Mouse (Mus musculus) limb, embryonic 10.5 days (tissue): Measurements from ENCODE around the gene Foxj2. TPM values are rescaled to one million over a fixed set of nuclear protein-coding genes. Genes with fewer than 3 reads are reported as not detected.
A peak's percentile ranks its signal among the peaks of the same experiment; 100 is the strongest.

Experiments
- DNase-seq: peaks from one replicate; pipeline ENCODE4 v3.0.0-alpha.2; 2017; ENCODE audit warnings: low spot score
- H3K27ac ChIP-seq: fragments of 300-500 bp; sonication (generic); 2 replicates; pipeline ENCODE4 v1.5.1; 2016; ENCODE audit warnings: mild to moderate bottlenecking
- H3K27me3 ChIP-seq: fragments of 300-500 bp; sonication (generic); 2 replicates; pipeline ENCODE4 v1.6.1; 2016; ENCODE audit warnings: low read depth, mild to moderate bottlenecking; ENCODE audit not compliant: poor library complexity, severe bottlenecking
- H3K36me3 ChIP-seq: fragments of 300-500 bp; sonication (generic); 2 replicates; pipeline ENCODE4 v1.6.1; 2016; ENCODE audit warnings: mild to moderate bottlenecking, moderate library complexity
- H3K4me1 ChIP-seq: fragments of 300-500 bp; sonication (generic); 2 replicates; pipeline ENCODE4 v1.6.1; 2016
- H3K4me3 ChIP-seq: fragments of 300-500 bp; sonication (generic); 2 replicates; pipeline ENCODE4 v1.5.1; 2016; ENCODE audit warnings: mild to moderate bottlenecking, moderate library complexity
- H3K9me3 ChIP-seq: fragments of 300-500 bp; sonication (generic); replicated peaks from 2 replicates; pipeline ENCODE4 v1.6.1; 2016; ENCODE audit warnings: mild to moderate bottlenecking
- WGBS: fragments of 180-500 bp; shearing (Covaris S2); methylation state at CpG from one replicate; pipeline ENCODE4 v1.1.7; 2016; 5-methylcytosine and 5-hydroxymethylcytosine counted together
- polyA plus RNA-seq: library from polyadenylated mRNA; unstranded; fragments of >200 nt; fragmentation: Nextera tagmentation; extraction: Ambion mirVana; gene quantifications from 2 replicates; pipeline ENCODE4 v1.2.1, GENCODE M21; 2016

The Foxj2 gene
- polyA plus RNA-seq, 1 experiment from 2014 or later = 3.2 TPM

GRCm38 (mm10) chr6:122821822-122822221, 2.1 kb downstream of the Foxj2 start:
- Histone ChIP-seq H3K4me3 (no peak overlapping the region), H3K27ac (no peak overlapping the region), H3K9me3 (no peaks in the 10 kb centered on the region), H3K36me3 (no peaks in the 10 kb centered on the region), H3K4me1 (peaks cover 46% of the 10 kb centered on the region), H3K27me3 (no peaks in the 10 kb centered on the region; the same call in 1 of the 2 replicates)
- WGBS = 78% methylated on average over 9 of the region's 9 CpGs
- no peak for DNase-seq

GRCm38 (mm10) chr6:122824086-122824485, 4.4 kb downstream of the Foxj2 start:
- Histone ChIP-seq H3K36me3 (0 out of 2 replicates have a peak, but pooled peaks cover 4% of the 10 kb centered on the region), H3K27me3 (no peaks in the 10 kb centered on the region; the same call in 1 of the 2 replicates), H3K4me1 (peaks cover 46% of the 10 kb centered on the region), H3K27ac (no peak overlapping the region), H3K4me3 (no peak overlapping the region), H3K9me3 (no peaks in the 10 kb centered on the region)
- DNase-seq = no peak
- WGBS = 74% methylated on average over 10 of the region's 10 CpGs

GRCm38 (mm10) chr6:122825166-122825565, 5.5 kb downstream of the Foxj2 start:
- WGBS = 93% methylated on average over 9 of the region's 9 CpGs
- no peak for DNase-seq
- H3K27ac ChIP-seq = no peak overlapping the region
- no peak overlapping the region for H3K4me3 ChIP-seq
- H3K27me3 ChIP-seq = no peaks in the 10 kb centered on the region; the same call in 1 of the 2 replicates
- no peaks in the 10 kb centered on the region for H3K9me3 ChIP-seq
- peaks cover 39% of the 10 kb centered on the region for H3K4me1 ChIP-seq
- peaks cover 10% of the 10 kb centered on the region for H3K36me3 ChIP-seq

- Histone ChIP-seq H3K9me3 (no peaks in the 10 kb centered on the region), H3K27ac (peak overlapping the region; percentile 76), H3K27me3 (no peaks in the 10 kb centered on the region; the same call in 1 of the 2 replicates), H3K4me1 (peaks cover 30% of the 10 kb centered on the region), H3K36me3 (peaks cover 10% of the 10 kb centered on the region), H3K4me3 (peak overlapping the region; percentile 53)
- peak; percentile 63 for DNase-seq
- WGBS = 2% methylated on average over 24 of the region's 29 CpGs
These were observed 6.4 kb downstream of the Foxj2 start for GRCm38 (mm10) chr6:122825923-122826742.

- peak; percentile 42 for DNase-seq
These were observed 8.4 kb downstream of the Foxj2 start for GRCm38 (mm10) chr6:122828086-122828485.

GRCm38 (mm10) chr6:122832880-122833279, 13.2 kb downstream of the Foxj2 start:
- H3K4me1 ChIP-seq = no peaks in the 10 kb centered on the region
- H3K27ac ChIP-seq = no peak overlapping the region
- WGBS = 81% methylated on average over 7 of the region's 7 CpGs
- H3K27me3 ChIP-seq = no peaks in the 10 kb centered on the region
- no peaks in the 10 kb centered on the region for H3K9me3 ChIP-seq
- peaks cover 54% of the 10 kb centered on the region for H3K36me3 ChIP-seq
- H3K4me3 ChIP-seq = no peak overlapping the region
- no peak for DNase-seq

More at GRCm38 (mm10) chr6:122828086-122828485, 8.4 kb downstream of the Foxj2 start:
- no peaks in the 10 kb centered on the region for H3K27me3 ChIP-seq
- H3K27ac ChIP-seq = no peak overlapping the region
- no peak overlapping the region for H3K4me3 ChIP-seq
- 45% methylated on average over 13 of the region's 13 CpGs for WGBS
- peaks cover 19% of the 10 kb centered on the region for H3K4me1 ChIP-seq
- H3K9me3 ChIP-seq = no peaks in the 10 kb centered on the region
- peaks cover 15% of the 10 kb centered on the region for H3K36me3 ChIP-seq

- Histone ChIP-seq H3K9me3 (no peaks in the 10 kb centered on the region), H3K27me3 (no peaks in the 10 kb centered on the region), H3K36me3 (peaks cover 61% of the 10 kb centered on the region), H3K4me1 (no peaks in the 10 kb centered on the region), H3K27ac (no peak overlapping the region), H3K4me3 (no peak overlapping the region)
- WGBS = 60% methylated on average over 4 of the region's 4 CpGs
- no peak for DNase-seq
These were observed 14.7 kb downstream of the Foxj2 start for GRCm38 (mm10) chr6:122834365-122834764.

GRCm38 (mm10) chr6:122836974-122837373, 17.3 kb downstream of the Foxj2 start:
- Histone ChIP-seq H3K27ac (no peak overlapping the region), H3K27me3 (no peaks in the 10 kb centered on the region), H3K4me3 (no peak overlapping the region), H3K4me1 (no peaks in the 10 kb centered on the region), H3K36me3 (peaks cover 83% of the 10 kb centered on the region), H3K9me3 (no peaks in the 10 kb centered on the region)
- DNase-seq = no peak
- 91% methylated on average over 3 of the region's 3 CpGs for WGBS

GRCm38 (mm10) chr6:122837539-122837938, 17.8 kb downstream of the Foxj2 start:
- no peak for DNase-seq
- Histone ChIP-seq H3K4me3 (no peak overlapping the region), H3K9me3 (no peaks in the 10 kb centered on the region), H3K4me1 (no peaks in the 10 kb centered on the region), H3K27me3 (no peaks in the 10 kb centered on the region), H3K36me3 (peaks cover 87% of the 10 kb centered on the region), H3K27ac (no peak overlapping the region)
- 91% methylated on average over 5 of the region's 5 CpGs for WGBS

- Histone ChIP-seq H3K9me3 (no peaks in the 10 kb centered on the region), H3K36me3 (peaks cover 55% of the 10 kb centered on the region)
These were observed 24.0 kb downstream of the Foxj2 start for GRCm38 (mm10) chr6:122843759-122844158.

GRCm38 (mm10) chr6:122852696-122853095, 33.0 kb downstream of the Foxj2 start:
- 79% methylated on average over 2 of the region's 2 CpGs for WGBS
- no peak for DNase-seq
- H3K27me3 ChIP-seq = no peaks in the 10 kb centered on the region

More at GRCm38 (mm10) chr6:122843759-122844158, 24.0 kb downstream of the Foxj2 start:
- no peak overlapping the region for H3K4me3 ChIP-seq
- no peaks in the 10 kb centered on the region for H3K4me1 ChIP-seq
- H3K27ac ChIP-seq = no peak overlapping the region
- WGBS = 69% methylated on average over 6 of the region's 6 CpGs
- no peak for DNase-seq
- no peaks in the 10 kb centered on the region for H3K27me3 ChIP-seq

GRCm38 (mm10) chr6:122854552-122854951, 34.8 kb downstream of the Foxj2 start:
- no peak overlapping the region for H3K4me3 ChIP-seq
- H3K4me1 ChIP-seq = no peaks in the 10 kb centered on the region
- 89% methylated on average over 12 of the region's 12 CpGs for WGBS
- no peaks in the 10 kb centered on the region for H3K36me3 ChIP-seq
- no peak for DNase-seq
- no peaks in the 10 kb centered on the region for H3K9me3 ChIP-seq
- H3K27me3 ChIP-seq = no peaks in the 10 kb centered on the region
- no peak overlapping the region for H3K27ac ChIP-seq

More at GRCm38 (mm10) chr6:122852696-122853095, 33.0 kb downstream of the Foxj2 start:
- Histone ChIP-seq H3K4me3 (no peak overlapping the region), H3K4me1 (no peaks in the 10 kb centered on the region), H3K27ac (no peak overlapping the region), H3K36me3 (no peaks in the 10 kb centered on the region), H3K9me3 (no peaks in the 10 kb centered on the region)

GRCm38 (mm10) chr6:122855955-122856354, 36.2 kb downstream of the Foxj2 start, which contains the start of gene C3ar1:
Gene C3ar1 (minus strand): TSS chr6:122856161.
- no peak within 1 kb of the TSS for H3K27ac ChIP-seq
- DNase-seq = no peak
- H3K4me1 ChIP-seq = no peaks in the 10 kb centered on the region
- H3K27me3 ChIP-seq = no peaks in the 10 kb centered on the region
- H3K4me3 ChIP-seq = no peak within 1 kb of the TSS
- no peaks in the 10 kb centered on the region for H3K9me3 ChIP-seq
- H3K36me3 ChIP-seq = no peaks in the 10 kb centered on the region
- WGBS = 80% methylated on average over 7 of the region's 7 CpGs
